Mouse (Mus musculus): ENCODE data around the gene Tsga10.

- TF ChIP-seq EP300 (IDR thresholded peaks at IDR 0.05; ENCODE audit: low read depth), result no peak
- no peak for TF ChIP-seq CTCF (IDR thresholded peaks at IDR 0.05; ENCODE audit: low read depth)
Measured at GRCm38 (mm10) chr1:37721092-37721491, 145.1 kb downstream of the Tsga10 start.
